Mouse (Mus musculus): ENCODE data around the gene Soat2.

- TF ChIP-seq EP300 (optimal IDR thresholded peaks at IDR 0.05) (no peak), CTCF (IDR thresholded peaks at IDR 0.05; ENCODE audit: low read depth) (no peak)
These were observed 6.0 kb upstream of the Soat2 start, which contains the start of gene Igfbp6 for GRCm38 (mm10) chr15:102144274-102144711.

All from stomach, postnatal 0 days (tissue).